Mouse (Mus musculus) ovary, postnatal 36 days (tissue): ENCODE measurements around the gene Nqo1.

ENCODE experiments used
- DNase-seq: peaks from one replicate; pipeline ENCODE4 v3.0.0; 2022; ENCODE audit warnings: low spot score, mixed read lengths

The Nqo1 gene

DNA sequence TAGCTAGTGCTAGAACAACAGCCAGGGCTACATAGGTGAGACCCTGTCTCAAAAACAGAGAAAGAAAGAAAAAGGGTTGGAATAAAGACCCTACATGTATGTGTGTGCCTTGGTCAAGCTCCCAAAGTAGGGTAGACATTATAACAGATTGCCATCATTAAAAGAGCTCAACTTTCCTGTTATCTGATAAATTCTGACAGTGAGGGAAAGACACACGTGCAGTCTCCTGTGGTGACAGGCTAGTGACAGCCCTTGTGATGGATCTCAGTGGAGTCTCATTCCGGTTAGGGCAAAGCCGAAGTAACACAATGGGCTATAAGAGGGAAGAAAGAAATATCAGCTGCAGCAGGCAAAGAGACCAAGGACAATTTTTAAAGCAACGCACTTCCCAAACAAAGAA, 1.1 kb upstream of the Nqo1 start:
- DNase-seq = no peak

DNA sequence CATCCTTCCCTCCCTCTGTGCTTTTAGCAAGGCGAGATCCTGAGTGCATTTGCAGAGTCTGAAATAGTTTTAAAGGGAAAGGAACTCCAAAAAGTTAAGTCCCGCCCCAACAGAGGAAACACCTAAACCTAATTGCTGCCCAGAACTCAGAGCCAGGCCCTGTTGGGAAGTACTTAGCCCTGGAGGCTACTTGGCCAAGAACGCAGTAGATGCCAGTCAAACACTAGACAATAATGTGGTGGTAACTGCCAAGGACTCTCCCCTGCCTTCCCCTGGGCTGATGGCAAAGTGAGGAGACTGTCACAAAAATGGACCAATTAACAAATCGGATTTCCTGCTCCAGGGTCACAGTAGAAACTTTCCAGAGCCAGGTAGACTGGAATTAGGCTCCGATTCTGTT, 1.1 kb downstream of the Nqo1 start:
- DNase-seq = no peak

DNA sequence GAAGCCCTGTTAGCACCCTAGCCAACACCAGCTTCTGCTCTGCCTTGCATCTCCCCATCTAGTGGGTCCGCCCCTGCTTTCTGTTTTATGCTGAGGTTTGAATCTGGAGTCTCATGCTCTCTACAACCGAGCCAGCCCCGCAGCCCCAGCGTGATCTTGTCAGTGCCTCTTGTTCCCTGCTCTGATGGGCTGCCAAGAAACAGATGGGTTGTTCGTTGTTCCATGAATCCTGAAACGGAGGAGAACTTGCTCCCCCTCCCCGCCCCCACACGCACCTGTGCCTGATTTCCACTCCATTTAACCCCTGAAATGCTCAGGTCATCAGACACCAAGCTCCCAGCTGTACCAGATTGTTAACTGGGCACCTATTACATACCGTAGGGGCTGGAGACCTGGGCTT, 3.5 kb downstream of the Nqo1 start:
- DNase-seq = no peak

DNA sequence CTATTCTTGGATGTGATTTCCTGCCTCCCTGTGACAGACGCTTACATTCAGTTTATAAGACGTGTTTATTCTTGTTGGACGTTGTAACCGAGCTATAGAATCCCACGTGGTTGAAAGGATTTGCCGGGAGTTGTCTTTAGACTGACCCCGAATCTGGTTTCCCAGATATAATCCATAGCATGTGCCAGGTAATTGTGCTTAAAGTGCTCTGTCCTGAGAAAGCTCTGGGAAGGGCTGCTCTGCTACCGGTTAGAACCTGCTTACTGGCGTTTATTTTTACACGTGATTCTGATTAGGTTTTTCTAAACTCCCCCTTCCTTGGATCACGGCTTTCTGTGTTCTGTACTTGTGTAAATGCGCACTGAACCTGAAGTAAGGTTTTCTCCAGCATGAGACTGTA, 5.3 kb downstream of the Nqo1 start:
- no peak for DNase-seq

DNA sequence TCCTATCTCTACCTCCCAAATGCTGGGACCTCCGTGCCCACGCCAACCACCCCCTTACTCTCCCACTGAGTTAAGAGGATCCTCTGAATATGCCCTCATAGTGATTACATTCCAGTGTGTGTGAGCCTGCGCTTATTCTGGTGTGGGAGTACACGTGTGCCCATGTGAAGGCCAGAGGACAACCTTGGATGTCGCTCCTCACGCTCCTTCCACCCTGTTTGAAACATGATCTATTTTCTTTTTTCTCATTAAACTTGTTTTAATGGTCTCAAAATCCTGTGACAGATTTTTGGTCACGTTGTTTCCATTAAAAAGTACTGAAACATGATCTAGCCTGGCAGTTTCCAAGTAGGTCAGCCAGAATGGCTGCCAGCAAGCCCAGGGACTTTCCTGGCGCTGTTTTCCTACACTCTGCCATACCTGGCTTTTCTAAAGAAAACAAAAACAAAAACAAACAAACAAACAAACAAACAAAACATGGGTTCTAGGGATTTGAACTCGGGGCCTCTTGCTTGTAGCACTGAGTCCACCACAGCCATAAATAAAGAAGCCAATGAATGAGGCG, 6.8 kb downstream of the Nqo1 start:
- no peak for DNase-seq

DNA sequence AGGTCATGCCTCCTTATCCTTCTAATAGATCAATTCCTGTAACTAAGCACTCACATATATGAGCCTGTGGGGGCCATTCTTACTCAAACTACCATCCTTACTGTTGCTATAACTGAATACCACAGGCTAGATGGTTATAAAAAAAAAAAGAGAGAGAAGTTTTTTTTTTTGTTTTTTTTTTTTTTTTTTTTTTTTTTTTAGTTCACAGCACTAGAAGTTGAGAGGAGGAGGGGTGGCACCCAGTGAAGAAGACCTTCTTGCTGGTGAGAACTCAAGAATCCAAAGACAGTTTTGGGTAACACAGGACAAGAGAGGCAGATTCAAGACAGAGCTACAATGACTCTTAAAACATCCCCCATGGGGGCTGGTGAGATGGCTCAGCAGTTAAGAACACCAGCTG, 7.6 kb downstream of the Nqo1 start:
- no peak for DNase-seq

DNA sequence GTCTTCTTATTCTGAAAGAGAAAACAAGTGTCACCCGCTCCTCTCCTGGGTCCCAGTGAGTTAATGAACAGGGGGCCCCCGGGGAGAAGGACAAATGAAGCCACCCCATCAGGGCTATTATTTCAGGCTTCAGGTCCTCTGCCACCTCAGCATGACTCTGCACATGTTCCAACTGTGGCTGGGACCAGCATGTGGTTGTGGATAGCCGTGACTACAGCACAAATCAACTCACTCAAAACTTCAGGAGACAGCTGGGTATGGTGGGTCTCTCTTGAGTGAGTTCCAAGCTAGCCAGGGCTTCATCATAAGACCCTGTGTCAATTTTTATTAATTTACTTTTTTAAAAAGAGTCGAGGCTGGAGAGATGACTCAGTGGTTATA, 11.9 kb downstream of the Nqo1 start:
- DNase-seq = no peak

DNA sequence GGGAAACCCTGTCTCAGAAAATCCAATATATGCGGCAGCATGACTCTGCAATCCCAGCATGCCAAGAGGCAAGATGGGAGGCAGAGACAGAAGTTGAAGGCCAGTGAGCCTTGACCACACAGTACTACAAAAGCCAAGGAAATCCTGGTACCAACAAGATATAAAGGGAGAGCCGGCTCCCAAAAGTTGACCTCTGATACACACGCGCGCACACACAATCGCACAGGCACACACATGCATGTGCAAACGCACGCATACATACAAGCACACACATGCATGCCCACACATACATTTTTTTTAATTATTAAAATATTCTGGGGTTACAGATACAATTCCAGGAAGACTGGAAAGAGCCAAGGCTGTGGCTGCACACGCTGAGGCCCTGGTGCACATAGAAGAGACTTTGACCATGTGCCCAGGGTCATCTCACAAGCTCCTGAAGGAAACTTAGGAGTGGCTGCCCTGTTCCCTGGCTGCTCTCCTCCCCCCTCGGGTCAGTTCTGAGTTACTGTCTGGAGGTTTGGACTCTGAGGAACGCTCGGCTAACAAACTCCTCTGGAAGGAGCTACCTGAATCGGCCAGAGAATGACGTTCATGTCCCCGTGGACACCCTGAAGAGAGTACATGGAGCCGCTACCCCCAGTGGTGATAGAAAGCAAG, 12.4 kb downstream of the Nqo1 start:
- DNase-seq = peak; percentile 16

DNA sequence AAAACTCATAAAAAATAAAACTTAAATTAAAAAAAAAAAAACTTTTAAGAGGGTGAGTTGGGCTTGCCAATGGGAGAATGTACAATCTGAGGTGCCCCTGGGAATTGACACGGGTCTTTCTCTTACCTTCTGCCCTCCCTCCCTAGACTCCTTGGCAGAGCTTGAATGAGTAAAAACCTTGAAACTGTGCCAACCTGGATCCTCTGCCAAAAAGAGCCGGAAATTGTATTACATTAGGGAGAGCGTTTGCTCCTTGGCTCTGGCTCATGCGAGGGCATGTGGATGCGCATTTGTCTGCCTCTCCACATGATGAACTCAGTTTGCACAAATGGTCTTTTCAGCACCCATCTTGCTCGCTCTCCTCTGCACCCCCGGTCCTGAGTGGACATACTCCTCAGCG, 13.4 kb downstream of the Nqo1 start:
- DNase-seq = peak; percentile 62

DNA sequence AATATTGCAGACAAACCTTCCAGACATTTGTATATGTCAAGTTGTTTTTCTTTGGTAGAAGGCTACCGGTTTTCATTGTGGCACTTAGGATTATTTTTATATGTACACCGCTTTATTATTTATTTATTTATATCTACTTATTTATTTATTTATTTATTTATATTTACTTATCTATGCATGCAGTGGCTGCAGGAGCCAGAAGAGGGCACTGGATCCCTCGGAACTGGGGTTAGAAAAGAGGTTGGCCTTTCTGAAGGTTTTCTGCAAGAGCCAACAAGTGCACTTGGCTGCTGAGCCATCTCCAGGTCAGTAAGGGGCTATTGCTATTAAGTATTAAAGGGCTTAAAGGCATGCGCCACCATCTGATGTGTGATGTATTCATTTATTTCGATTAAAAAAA, 15.1 kb downstream of the Nqo1 start:
- peak; percentile 38 for DNase-seq

DNA sequence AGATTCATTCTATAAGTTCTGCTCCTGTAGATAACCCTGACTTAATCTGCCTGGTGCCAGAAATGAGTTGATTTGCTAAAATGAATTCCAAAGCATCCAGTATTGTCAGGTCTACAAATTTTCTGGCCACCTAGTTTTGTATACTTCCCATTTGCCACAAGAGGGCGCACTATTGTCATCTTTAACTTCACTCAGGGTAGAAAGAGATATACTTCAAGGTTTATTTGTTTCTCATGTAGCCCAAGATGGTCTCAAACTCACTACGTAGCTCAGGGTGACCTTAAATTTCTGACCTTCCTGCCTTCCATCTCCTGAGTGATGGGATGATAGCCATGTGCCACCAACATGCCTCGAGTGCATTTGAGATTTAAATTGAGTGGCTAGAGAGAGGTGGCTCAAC, 16.4 kb downstream of the Nqo1 start:
- no peak for DNase-seq

DNA sequence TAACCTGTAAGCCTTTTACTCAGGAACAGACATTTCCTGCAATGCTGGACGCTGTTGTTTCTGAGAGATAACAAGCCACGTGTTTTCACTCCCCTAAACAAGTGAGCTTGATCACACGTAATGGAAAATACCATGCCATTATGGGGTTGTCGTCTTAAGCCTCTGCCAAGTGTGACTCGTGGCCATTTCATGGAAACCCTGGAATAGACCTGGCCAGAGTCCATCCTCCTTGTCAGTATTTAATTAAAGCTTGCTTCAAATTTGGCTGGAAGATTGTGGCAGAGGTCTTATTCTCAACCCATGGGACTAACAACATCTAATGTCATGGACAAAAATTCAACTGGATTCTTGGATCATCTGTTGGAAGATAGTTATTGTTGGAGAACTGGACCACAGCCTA, 16.8 kb downstream of the Nqo1 start:
- no peak for DNase-seq

DNA sequence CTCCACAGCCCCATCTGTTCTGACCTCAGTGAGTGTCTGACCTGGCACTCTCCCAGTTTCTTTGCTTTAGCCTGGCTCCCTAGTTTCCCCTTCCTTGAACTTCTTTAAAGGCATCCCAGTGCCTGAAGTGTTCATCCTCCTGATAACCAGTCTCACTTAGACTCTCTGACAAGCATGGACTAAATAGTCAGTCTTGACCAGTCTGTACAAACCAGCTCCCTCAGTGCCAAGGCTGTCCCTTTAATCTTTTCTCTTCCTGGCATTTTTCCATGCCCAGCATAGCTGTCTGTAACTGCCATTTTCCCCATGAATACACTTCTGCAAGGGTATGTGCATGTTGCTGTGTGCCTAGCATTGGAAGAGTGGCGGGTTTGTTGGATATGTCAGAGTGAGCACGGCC, 17.9 kb downstream of the Nqo1 start:
- no peak for DNase-seq

DNA sequence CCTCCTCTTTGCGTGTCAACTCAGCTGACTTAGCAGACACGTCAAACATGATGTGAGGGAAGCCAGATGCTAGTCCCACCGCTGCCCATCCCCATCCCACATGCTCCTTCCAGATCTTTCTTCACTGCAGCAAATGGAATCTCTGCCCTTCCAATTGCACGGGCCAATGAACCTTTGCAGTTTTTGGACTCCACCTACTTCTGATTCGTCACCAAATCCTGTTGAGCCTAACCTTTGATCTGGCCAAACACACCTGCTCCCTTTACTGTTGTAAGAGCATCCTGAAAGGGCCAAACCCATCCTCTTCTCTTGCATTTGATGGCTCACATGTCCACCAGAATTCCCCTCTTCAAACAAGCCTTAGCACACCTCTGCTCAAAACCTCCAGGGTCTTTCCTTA, 18.4 kb downstream of the Nqo1 start:
- no peak for DNase-seq

DNA sequence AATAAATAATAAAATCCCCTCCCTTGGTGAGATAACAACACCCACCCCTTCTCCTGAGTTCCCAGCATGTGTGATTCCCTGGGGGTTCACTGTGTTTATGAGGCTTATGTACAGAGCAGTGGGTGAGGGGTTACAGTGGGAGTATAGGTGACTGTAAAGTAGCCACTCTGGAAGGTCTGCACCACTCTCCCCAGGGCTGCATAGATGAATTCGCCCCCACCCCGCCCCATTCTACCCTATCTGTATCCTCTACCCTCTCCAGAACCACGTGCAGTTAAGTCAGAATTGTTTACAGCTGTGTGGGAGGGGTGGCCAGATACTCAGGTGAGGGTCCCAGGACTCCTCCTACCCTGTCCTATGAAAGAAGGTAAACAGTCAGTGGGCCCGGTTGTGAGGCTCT, 20.1 kb downstream of the Nqo1 start:
- DNase-seq = no peak

DNA sequence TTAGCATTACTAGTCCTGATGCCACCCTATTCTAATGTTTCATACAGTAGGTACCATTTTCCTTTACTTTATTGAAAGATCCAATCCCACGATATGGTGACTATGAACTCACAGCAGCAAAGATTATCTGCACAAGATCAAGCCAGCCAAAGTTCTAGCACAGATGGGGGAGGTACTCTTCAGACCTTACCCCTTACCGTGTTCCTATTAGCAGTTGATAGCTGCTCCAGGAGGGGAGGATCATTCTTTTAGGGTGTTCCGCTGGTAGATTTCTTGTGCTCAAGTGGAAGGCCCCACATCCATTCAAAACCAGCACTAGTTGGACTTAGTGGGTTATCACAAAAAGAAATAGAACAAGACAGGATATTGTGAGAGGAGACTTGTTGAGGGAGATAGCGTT, 21.3 kb downstream of the Nqo1 start:
- DNase-seq = no peak

DNA sequence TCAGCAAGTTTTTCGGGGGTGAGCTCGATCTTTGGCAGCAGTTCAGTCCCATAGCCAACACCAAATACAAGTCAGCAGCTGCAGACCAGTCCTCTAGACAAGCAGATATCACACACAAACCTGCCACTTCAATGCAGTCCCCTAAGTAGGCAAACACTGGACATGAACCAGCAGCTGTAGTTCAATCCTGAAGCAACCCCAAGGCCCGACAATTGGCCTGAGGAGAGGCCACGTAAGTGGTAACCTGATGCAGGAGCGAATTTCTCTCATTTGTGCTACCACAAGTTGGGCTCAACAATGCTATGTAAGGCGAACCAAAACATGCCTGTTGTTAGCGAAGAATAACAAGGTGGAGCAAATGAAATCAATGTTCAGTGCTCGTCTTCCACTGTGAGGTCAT, 22.3 kb downstream of the Nqo1 start:
- DNase-seq = no peak

DNA sequence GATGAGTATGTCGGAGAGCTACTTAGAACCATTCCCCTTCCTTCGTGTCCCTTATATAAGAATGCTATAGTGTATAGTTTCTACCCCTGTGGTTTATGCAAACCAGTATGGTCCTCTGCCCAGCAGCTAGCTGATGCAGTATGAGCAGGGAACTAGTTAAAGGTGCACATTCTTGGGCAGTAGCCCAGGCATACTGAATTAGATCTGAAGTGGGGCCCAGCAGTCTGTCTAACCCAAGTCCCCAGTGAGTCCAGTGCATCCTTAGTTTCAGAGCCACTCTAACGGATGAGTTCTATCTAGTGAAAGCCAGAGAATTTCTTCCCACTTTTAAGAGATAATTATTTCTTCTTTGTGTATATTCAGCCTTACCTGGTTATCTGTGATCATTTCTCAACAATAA, 25.7 kb downstream of the Nqo1 start:
- DNase-seq = no peak

DNA sequence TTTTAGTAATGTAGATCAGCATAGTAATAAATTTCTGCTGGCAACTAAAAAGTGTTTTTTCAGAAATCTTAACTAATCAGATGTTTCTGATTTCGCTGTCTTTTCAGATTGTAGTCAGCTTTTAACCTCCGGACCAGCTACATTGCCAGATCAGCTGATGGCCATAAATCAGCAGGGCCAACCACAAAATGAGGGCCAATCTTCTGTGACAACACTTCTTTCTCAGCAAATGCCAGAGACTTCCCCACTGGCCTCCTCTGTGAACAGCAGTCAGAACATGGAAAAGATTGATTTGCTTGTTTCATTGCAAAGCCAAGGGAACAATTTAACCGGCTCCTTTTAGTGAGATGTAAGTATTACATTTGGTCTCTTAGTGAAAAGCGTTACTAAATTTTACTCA, 32.7 kb downstream of the Nqo1 start:
- no peak for DNase-seq
